Mouse (Mus musculus): Measurements from ENCODE around the gene Tmprss4. TPM values are rescaled to one million over a fixed set of nuclear protein-coding genes. Genes with fewer than 3 reads are reported as not detected.

The Tmprss4 gene
- polyA plus RNA-seq, 1 experiment from 2014 or later = not detected

DNA sequence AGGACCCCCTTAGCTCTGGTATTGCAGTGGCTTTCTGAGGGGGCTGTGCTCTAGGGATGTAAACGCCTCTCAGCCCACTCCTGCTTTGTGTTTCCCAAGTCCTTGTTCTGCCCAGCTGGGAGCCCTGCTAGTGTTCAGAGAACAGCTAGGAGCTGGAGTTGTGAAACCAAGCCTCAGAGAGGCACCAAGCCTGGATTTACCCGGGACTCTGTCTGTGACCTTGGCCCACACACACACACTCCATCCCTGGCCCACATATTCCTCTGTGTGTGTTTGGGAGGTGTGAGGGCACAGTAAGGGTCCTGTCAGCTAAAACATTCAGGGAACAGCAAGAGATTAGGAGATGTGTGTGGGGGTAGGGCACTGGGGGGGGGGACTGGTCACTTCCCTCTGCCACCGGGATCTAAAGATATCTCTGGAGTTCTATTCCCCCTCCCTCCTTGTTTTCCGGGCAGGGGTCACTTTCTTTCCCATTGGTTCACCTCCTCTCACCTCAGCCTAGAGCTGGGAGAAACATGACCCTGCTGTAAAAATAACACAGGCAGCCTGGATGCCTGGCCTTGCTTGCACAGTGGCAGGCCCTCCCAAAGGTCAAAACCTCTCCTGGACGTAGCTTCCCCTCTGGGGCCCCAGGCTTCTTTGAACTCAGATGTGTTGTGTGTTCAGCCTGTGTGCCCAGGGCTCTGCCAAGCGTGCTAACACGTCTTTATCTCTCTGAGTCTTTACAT is 67.3 kb downstream of the Tmprss4 start:
- Histone ChIP-seq H3K4me1 (replicated peaks) (peaks cover 59% of the 10 kb centered on the region), H3K27ac (no peak overlapping the region), H3K4me2 (no peak overlapping the region), H3K36me3 (no peaks in the 10 kb centered on the region), H3K9me3 (no peaks in the 10 kb centered on the region), H3K9ac (replicated peaks) (no peak overlapping the region), H3K4me3 (replicated peaks) (no peak overlapping the region), H3K27me3 (peaks cover 64% of the 10 kb centered on the region)
- no peak for ATAC-seq (ENCODE audit: insufficient number of reproducible peaks, insufficient read depth, low FRiP score, low TSS enrichment, low read depth)
- 3% methylated on average over 7 of the region's 7 CpGs for WGBS

DNA sequence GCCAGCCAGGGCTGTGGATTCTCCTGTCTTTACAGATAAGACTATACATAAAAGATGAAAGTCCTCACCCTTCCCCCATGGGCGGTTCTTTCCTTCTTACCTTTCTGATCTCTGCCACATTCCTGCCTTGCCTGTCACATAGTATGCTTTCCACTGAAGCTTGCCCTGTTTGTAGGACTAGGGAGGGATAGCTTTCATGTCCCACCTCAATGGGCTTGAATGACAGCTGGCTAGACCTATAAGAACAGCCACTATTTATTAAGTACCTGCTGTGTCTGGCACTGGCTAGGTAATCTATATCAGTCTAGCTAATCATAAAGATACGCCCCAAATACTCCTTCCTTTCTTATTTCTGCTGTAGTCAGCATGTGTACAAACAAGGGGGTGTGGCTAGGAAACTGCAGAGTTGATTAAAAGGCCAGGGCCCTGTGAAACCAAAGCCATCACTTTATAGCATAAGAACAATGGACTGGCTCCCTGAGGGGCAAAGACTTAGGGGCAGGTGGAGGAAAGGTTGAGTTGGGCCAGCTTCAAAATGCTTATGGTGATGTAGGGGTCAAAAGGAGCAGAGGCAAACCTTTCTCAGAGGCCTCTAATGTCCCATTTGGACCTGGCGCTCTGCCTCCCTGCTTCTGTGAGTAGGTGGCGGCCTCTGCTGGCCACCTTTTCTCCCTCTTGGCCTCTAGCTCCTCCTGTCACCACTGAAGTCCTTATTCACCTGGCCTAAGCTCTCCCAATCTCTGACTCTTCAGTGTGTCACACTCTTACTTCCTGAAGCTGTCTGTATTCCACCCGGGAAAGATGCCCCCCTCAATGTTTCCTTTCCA is 70.2 kb downstream of the Tmprss4 start:
- Histone ChIP-seq H3K4me3 (replicated peaks) (no peak overlapping the region), H3K27me3 (peaks cover 38% of the 10 kb centered on the region), H3K27ac (no peak overlapping the region), H3K36me3 (no peaks in the 10 kb centered on the region), H3K4me2 (no peak overlapping the region), H3K4me1 (replicated peaks) (peaks cover 38% of the 10 kb centered on the region), H3K9ac (replicated peaks) (no peak overlapping the region), H3K9me3 (no peaks in the 10 kb centered on the region)
- 20% methylated on average over 5 of the region's 5 CpGs for WGBS
- no peak for ATAC-seq (ENCODE audit: insufficient number of reproducible peaks, insufficient read depth, low FRiP score, low TSS enrichment, low read depth)

DNA sequence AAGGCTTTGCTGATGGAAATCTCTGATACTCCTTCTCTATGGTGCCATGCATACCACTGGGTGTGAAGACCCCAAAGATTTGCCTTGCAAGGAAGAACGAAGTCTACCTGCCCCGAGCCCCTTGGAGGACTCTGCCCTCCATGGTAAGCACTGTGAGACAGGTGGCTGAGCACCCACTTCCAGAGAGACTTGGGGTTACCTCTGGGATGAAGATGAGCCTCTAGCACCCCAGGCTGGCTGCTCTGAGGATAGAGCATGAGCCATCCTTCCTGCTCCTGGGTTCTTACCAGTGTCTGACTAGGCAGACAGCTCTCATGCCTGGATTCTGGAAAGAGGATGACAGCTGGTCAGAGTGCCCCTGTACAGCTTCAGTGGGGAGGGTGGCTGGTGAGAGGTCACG is 73.8 kb downstream of the Tmprss4 start:
- no peak for ATAC-seq (ENCODE audit: insufficient number of reproducible peaks, insufficient read depth, low FRiP score, low TSS enrichment, low read depth)
- 85% methylated on average over 3 of the region's 3 CpGs for WGBS
- H3K9ac ChIP-seq (replicated peaks) = no peak overlapping the region
- H3K4me1 ChIP-seq (replicated peaks) = peaks cover 13% of the 10 kb centered on the region
- no peak overlapping the region for H3K27ac ChIP-seq
- H3K9me3 ChIP-seq = no peaks in the 10 kb centered on the region
- H3K4me3 ChIP-seq (replicated peaks) = no peak overlapping the region
- no peak overlapping the region for H3K4me2 ChIP-seq
- H3K36me3 ChIP-seq = peaks cover 20% of the 10 kb centered on the region
- H3K27me3 ChIP-seq = peaks cover 4% of the 10 kb centered on the region; the same call in 1 of the 2 replicates

DNA sequence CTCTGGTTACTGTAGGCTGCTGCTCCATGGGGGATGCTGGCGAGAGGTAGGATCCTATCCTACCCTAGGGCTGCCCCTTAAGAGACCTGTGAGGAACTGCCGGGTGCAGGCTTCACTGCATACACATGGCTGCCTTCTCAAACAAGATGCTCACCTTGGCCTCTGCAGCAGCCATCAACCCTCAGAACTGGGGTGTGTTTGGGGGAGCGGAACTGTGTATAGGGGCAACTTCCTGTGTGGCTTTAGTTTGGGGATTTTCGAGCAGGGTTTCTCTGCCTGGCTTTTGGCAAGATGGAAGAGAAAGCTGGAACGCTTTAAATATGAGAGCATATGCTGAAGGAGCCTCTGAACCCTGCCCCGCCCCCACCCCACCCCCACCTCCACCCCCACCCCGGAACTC is 77.0 kb downstream of the Tmprss4 start:
- no peak overlapping the region for H3K27ac ChIP-seq
- ATAC-seq (ENCODE audit: insufficient number of reproducible peaks, insufficient read depth, low FRiP score, low TSS enrichment, low read depth) = no peak
- H3K9me3 ChIP-seq = no peaks in the 10 kb centered on the region
- peaks cover 27% of the 10 kb centered on the region for H3K36me3 ChIP-seq
- no peak overlapping the region for H3K4me2 ChIP-seq
- H3K27me3 ChIP-seq = no peaks in the 10 kb centered on the region
- 66% methylated on average over 7 of the region's 7 CpGs for WGBS
- no peak overlapping the region for H3K4me3 ChIP-seq (replicated peaks)
- H3K4me1 ChIP-seq (replicated peaks) = peaks cover 8% of the 10 kb centered on the region
- H3K9ac ChIP-seq (replicated peaks) = no peak overlapping the region

DNA sequence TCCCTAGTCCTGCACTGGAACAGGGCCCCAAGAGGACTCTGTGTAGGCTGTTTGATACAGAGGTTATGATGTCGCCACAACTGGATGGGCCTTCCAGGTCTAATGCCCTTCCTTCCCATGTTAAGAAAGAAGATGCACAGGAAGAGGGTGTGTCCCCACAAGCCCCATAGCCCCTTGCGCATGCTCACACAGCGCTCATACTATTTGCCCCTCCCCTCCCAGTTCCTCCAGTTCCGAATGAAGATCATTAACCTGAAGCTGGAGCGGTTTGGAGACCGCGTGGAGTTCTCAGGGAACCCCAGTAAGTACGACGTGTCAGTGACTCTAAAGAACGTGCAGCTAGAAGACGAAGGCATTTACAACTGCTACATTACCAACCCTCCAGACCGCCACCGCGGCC is 78.7 kb downstream of the Tmprss4 start:
- peaks cover 27% of the 10 kb centered on the region for H3K36me3 ChIP-seq
- H3K4me1 ChIP-seq (replicated peaks) = peaks cover 13% of the 10 kb centered on the region
- H3K4me2 ChIP-seq = no peak overlapping the region
- no peak overlapping the region for H3K27ac ChIP-seq
- no peak for ATAC-seq (ENCODE audit: insufficient number of reproducible peaks, insufficient read depth, low FRiP score, low TSS enrichment, low read depth)
- 91% methylated on average over 14 of the region's 14 CpGs for WGBS
- H3K27me3 ChIP-seq = no peaks in the 10 kb centered on the region; the same call in 1 of the 2 replicates
- no peak overlapping the region for H3K9ac ChIP-seq (replicated peaks)
- H3K9me3 ChIP-seq = no peaks in the 10 kb centered on the region
- H3K4me3 ChIP-seq (replicated peaks) = no peak overlapping the region

Other genes starting within 250 kb of the Tmprss4 start
- 26.4 and 27.8 TPM in 2 replicates for gene Ube4a, start 238.5 kb downstream of the Tmprss4 start, polyA plus RNA-seq (2016; fragmentation: Nextera tagmentation; extraction: Ambion mirVana)
- 0.20 and 1.5 TPM in 2 replicates for gene Cd3g, start 223.7 kb downstream of the Tmprss4 start, polyA plus RNA-seq (2016; fragmentation: Nextera tagmentation; extraction: Ambion mirVana)
- not detected in 2 replicates for gene Cd3d, start 222.3 kb downstream of the Tmprss4 start, polyA plus RNA-seq (2016; fragmentation: Nextera tagmentation; extraction: Ambion mirVana)
- 0.14 TPM in 1 of 2 replicates, not detected in the other for gene Cd3e, start 194.5 kb downstream of the Tmprss4 start, polyA plus RNA-seq (2016; fragmentation: Nextera tagmentation; extraction: Ambion mirVana)
- 12.7 and 16.8 TPM in 2 replicates for gene Mpzl2, start 164.3 kb downstream of the Tmprss4 start, polyA plus RNA-seq (2016; fragmentation: Nextera tagmentation; extraction: Ambion mirVana)
- gene Mpzl3, start 148.9 kb downstream of the Tmprss4 start, polyA plus RNA-seq (2016; fragmentation: Nextera tagmentation; extraction: Ambion mirVana) = 2.3 and 2.5 TPM in 2 replicates
- gene Jaml, start 124.9 kb downstream of the Tmprss4 start, polyA plus RNA-seq (2016; fragmentation: Nextera tagmentation; extraction: Ambion mirVana) = 0.99 and 1.00 TPM in 2 replicates
- gene Scn2b, start 86.3 kb downstream of the Tmprss4 start, polyA plus RNA-seq (2016; fragmentation: Nextera tagmentation; extraction: Ambion mirVana) = 6.4 and 6.9 TPM in 2 replicates
- gene Scn4b, start 65.7 kb downstream of the Tmprss4 start, polyA plus RNA-seq (2016; fragmentation: Nextera tagmentation; extraction: Ambion mirVana) = 0.28 and 0.49 TPM in 2 replicates
- gene BC049352, start 22.1 kb downstream of the Tmprss4 start, polyA plus RNA-seq (2016; fragmentation: Nextera tagmentation; extraction: Ambion mirVana) = not detected in 2 replicates
- gene Il10ra, start 65.1 kb upstream of the Tmprss4 start, polyA plus RNA-seq (2016; fragmentation: Nextera tagmentation; extraction: Ambion mirVana) = 0.63 TPM in 2 replicates
- 0.51 and 0.72 TPM in 2 replicates for gene Tmprss13, start 115.0 kb upstream of the Tmprss4 start, polyA plus RNA-seq (2016; fragmentation: Nextera tagmentation; extraction: Ambion mirVana)
- gene Fxyd6, start 166.1 kb upstream of the Tmprss4 start, polyA plus RNA-seq (2016; fragmentation: Nextera tagmentation; extraction: Ambion mirVana) = 119 and 126 TPM in 2 replicates
- gene Fxyd2, start 195.6 kb upstream of the Tmprss4 start, polyA plus RNA-seq (2016; fragmentation: Nextera tagmentation; extraction: Ambion mirVana) = 1.9 and 2.2 TPM in 2 replicates
- gene Dscaml1, start 222.5 kb upstream of the Tmprss4 start, polyA plus RNA-seq (2016; fragmentation: Nextera tagmentation; extraction: Ambion mirVana) = 0.83 and 0.84 TPM in 2 replicates